Mouse (Mus musculus): ENCODE data around the gene Taok1. TPM values are rescaled to one million over a fixed set of nuclear protein-coding genes. Genes with fewer than 3 reads are reported as not detected.

Gene Taok1
- polyA plus RNA-seq, 1 experiment from 2014 or later: 13.9 TPM

DNA sequence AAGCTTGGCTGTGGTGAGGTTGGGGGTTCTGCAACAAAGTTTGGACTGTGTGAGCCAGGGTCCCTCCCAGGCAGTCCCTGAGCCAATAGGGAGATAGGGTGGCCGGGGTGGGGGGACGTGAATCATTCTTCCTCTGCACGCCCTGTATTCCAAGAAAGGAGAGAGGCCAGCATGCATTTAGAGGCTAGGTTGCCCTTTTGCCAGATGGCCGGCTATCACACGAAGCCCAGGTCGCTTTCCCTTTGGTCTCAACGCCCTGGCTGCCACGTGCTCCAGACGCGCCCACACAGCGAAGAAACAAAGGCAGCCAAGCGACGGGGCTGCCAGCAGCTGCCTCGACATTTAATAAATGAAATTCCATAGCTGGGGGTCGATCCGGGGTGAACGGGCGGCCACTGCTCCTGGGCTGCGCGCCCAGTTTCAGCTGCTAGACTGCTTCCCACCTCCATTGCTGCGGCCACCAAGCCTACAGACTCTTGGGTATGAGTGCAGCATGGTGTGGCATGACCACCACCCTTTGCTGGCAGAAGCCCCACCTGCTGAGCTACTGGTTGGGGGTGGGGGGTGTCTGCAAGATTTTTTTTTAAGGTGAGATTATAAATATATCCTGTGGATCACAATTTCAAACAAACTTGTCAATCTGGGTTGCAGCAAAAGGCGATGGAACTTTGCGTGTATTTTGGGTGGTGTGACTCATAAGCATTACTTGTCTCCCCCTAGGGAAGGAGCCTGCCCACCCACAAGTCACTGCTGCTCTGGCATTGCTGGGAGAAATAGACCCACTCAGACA is 115.9 kb downstream of the Taok1 start:
- H3K36me3 ChIP-seq: 0 out of 2 replicates have a peak, but pooled peaks cover 2% of the 10 kb centered on the region
- 0 out of 2 replicates have a peak, but pooled peaks cover 9% of the 10 kb centered on the region for H3K27me3 ChIP-seq (ENCODE audit: low read depth, poor library complexity, severe bottlenecking)
- peak overlapping the region; percentile 93 for H3K27ac ChIP-seq (replicated peaks)
- WGBS: under 1% methylated on average over 23 of the region's 23 CpGs
- DNase-seq (ENCODE audit: low spot score): peak; percentile 83
- peak overlapping the region; percentile 81 for H3K4me3 ChIP-seq
- H3K9me3 ChIP-seq (replicated peaks): no peaks in the 10 kb centered on the region
- H3K4me1 ChIP-seq: peaks cover 91% of the 10 kb centered on the region

GRCm38 (mm10) chr11:77491123-77491501 is 116.5 kb downstream of the Taok1 start:
- Histone ChIP-seq H3K27me3 (ENCODE audit: low read depth, poor library complexity, severe bottlenecking) (0 out of 2 replicates have a peak, but pooled peaks cover 9% of the 10 kb centered on the region), H3K27ac (replicated peaks) (peak overlapping the region; percentile 93), H3K36me3 (0 out of 2 replicates have a peak, but pooled peaks cover 3% of the 10 kb centered on the region), H3K9me3 (replicated peaks) (no peaks in the 10 kb centered on the region), H3K4me3 (peak overlapping the region; percentile 81), H3K4me1 (peaks cover 92% of the 10 kb centered on the region)
- 2% methylated on average over 13 of the region's 13 CpGs for WGBS
- DNase-seq (ENCODE audit: low spot score): peak; percentile 98

DNA sequence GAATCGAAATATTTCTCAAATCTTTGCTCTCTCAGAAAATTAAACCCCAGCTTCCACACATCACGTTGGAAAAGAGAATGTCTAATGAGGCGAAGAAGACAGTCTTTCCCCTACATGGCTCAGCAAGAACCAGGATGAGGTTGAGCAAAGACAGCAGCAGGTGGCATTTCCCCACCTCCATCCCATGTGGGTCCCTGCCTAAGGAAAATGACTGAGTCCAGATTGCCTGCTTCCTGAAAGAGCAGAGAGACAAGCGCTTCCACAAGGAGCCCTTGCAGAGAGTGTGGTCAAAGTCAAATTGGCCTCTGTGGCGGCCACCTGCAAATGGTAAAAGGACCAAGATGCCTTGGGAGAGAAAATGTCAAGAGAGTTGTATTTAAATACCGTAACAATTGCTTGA is 117.2 kb downstream of the Taok1 start:
- 0 out of 2 replicates have a peak, but pooled peaks cover 9% of the 10 kb centered on the region for H3K27me3 ChIP-seq (ENCODE audit: low read depth, poor library complexity, severe bottlenecking)
- peaks cover 92% of the 10 kb centered on the region for H3K4me1 ChIP-seq
- WGBS: 72% methylated on average over 6 of the region's 6 CpGs
- H3K4me3 ChIP-seq: peak overlapping the region; percentile 81
- peak overlapping the region; percentile 94; the same call in 1 of the 2 replicates for H3K27ac ChIP-seq (replicated peaks)
- DNase-seq (ENCODE audit: low spot score): no peak
- H3K36me3 ChIP-seq: 0 out of 2 replicates have a peak, but pooled peaks cover 3% of the 10 kb centered on the region
- no peaks in the 10 kb centered on the region for H3K9me3 ChIP-seq (replicated peaks)

GRCm38 (mm10) chr11:77489591-77490235 is 117.9 kb downstream of the Taok1 start, which contains the start of gene Ankrd13b:
TSS of gene Ankrd13b (minus strand) at chr11:77489678.
- DNase-seq (ENCODE audit: low spot score): peak; percentile 86
- no peaks in the 10 kb centered on the region for H3K9me3 ChIP-seq (replicated peaks)
- H3K4me3 ChIP-seq: peak within 1 kb of the TSS; percentile 81
- WGBS: 2% methylated on average over 86 of the region's 87 CpGs
- H3K27ac ChIP-seq (replicated peaks): peak within 1 kb of the TSS; percentile 94
- 0 out of 2 replicates have a peak, but pooled peaks cover 3% of the 10 kb centered on the region for H3K36me3 ChIP-seq
- H3K4me1 ChIP-seq: peaks cover 91% of the 10 kb centered on the region
- 0 out of 2 replicates have a peak, but pooled peaks cover 9% of the 10 kb centered on the region for H3K27me3 ChIP-seq (ENCODE audit: low read depth, poor library complexity, severe bottlenecking)

DNA sequence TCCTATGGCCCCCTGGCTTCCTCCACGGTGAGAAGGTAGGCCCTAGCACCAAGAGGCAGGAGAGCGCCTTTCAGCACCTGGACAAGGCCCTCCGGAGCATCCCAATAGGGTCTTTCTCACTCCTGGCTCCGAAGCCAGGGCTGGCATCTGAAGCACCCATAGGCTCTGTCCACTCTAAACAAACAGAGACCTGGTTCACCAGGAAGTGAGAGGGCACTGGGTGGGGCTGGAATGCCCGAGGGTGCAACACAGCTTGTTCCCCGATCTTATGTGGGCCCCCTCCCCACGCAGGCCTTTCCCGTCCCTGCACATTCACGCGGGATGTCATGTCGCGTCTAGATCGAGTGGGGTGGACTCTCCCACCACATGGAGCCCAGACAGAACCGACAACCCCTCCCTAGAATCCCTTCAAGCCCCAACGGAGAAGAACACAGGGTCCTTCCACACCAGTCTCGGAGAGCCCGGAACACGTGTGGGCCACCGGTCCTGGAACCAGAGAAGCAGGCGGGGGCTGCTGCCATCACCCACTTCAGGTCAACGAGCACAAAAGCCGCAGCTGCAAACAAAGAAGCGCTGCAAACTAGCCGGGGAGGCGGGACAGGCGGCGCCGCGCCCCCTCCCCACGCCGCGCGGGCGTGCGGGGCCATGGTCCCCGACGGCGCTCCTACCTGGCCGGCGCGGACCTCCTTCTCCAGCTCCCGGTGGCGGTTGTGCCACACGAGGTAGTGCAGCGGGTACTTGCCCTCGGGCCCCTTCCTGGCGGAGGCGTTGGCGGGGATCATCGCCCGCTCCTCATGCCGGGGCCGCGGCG is 118.6 kb downstream of the Taok1 start:
- H3K27ac ChIP-seq (replicated peaks): peak overlapping the region; percentile 94
- H3K4me1 ChIP-seq: peaks cover 83% of the 10 kb centered on the region
- 2% methylated on average over 55 of the region's 55 CpGs for WGBS
- H3K36me3 ChIP-seq: 0 out of 2 replicates have a peak, but pooled peaks cover 3% of the 10 kb centered on the region
- no peaks in the 10 kb centered on the region for H3K9me3 ChIP-seq (replicated peaks)
- DNase-seq (ENCODE audit: low spot score): peak; percentile 46
- H3K27me3 ChIP-seq (ENCODE audit: low read depth, poor library complexity, severe bottlenecking): 0 out of 2 replicates have a peak, but pooled peaks cover 9% of the 10 kb centered on the region
- peak overlapping the region; percentile 81 for H3K4me3 ChIP-seq

DNA sequence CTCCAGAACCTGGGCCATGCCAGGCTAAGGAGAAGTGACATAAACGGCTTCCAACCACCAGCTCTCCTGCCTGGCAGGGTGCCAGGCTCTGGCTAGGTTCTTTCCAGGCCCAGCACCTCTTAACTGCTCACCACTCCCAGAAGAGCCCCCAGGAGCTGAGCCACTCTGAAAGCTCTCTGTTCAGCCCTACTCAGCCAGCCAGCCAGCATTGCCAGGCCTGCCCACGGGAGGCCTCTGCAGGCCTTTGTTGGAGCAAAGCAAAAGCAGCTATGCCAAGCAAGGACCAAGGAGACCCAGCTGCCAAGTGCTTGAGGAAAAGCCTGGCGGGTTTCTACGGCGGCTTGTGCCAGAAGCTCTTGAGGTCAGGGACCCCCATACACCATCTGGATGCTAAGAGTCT is 120.8 kb downstream of the Taok1 start:
- Histone ChIP-seq H3K27me3 (ENCODE audit: low read depth, poor library complexity, severe bottlenecking) (0 out of 2 replicates have a peak, but pooled peaks cover 9% of the 10 kb centered on the region), H3K27ac (replicated peaks) (0 out of 2 replicates have a peak overlapping the region, but pooled peaks have one; percentile 4), H3K4me3 (peak overlapping the region; percentile 81; the same call in 1 of the 2 replicates), H3K4me1 (peaks cover 74% of the 10 kb centered on the region), H3K36me3 (peaks cover 5% of the 10 kb centered on the region; the same call in 1 of the 2 replicates), H3K9me3 (replicated peaks) (no peaks in the 10 kb centered on the region)
- 83% methylated on average over 5 of the region's 5 CpGs for WGBS
- no peak for DNase-seq (ENCODE audit: low spot score)

GRCm38 (mm10) chr11:77485229-77485628 is 122.4 kb downstream of the Taok1 start:
- H3K36me3 ChIP-seq: peaks cover 7% of the 10 kb centered on the region; the same call in 1 of the 2 replicates
- peaks cover 59% of the 10 kb centered on the region for H3K4me1 ChIP-seq
- no peak overlapping the region for H3K4me3 ChIP-seq
- WGBS: 71% methylated on average over 6 of the region's 6 CpGs
- H3K9me3 ChIP-seq (replicated peaks): no peaks in the 10 kb centered on the region
- no peak overlapping the region for H3K27ac ChIP-seq (replicated peaks)
- H3K27me3 ChIP-seq (ENCODE audit: low read depth, poor library complexity, severe bottlenecking): 0 out of 2 replicates have a peak, but pooled peaks cover 1% of the 10 kb centered on the region
- DNase-seq (ENCODE audit: low spot score): no peak

DNA sequence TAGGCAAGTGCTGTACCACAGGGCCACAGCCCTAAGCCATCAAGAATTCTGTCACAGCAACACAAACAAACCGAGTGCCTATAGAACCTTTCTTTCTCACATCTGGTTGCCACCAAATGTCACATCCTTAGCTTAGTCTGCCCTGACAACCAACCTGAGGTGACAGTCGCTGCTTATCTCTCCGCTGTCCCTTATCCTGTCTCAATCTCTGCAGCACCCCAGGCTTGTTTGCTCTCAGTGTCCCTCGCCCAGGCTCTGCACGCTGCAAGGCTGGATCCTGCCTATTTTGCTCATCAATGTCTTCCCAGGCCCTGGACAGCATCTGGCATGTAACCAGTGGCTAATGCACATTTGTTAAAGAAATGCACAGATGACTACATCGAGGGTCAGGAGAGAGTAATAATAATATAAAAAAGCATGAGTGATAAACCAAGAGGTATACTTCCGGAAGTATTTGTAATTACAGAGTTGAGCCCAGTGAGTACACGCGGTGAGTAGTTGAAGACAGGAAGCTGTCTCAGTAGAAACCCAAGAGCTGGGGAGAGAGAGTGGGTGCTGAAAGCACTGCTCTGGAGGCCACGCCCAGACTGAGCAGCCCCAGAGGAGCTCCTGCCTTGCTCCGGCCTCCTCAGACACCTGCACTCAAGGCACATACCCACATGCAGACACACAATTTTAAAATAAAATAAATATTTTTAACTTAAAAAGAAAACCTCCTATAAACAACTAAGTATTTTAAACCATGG is 123.9 kb downstream of the Taok1 start:
- Histone ChIP-seq H3K4me3 (no peak overlapping the region), H3K4me1 (peaks cover 47% of the 10 kb centered on the region), H3K36me3 (peaks cover 7% of the 10 kb centered on the region; the same call in 1 of the 2 replicates), H3K27me3 (ENCODE audit: low read depth, poor library complexity, severe bottlenecking) (no peaks in the 10 kb centered on the region), H3K9me3 (replicated peaks) (no peaks in the 10 kb centered on the region), H3K27ac (replicated peaks) (no peak overlapping the region)
- no peak for DNase-seq (ENCODE audit: low spot score)
- WGBS: 77% methylated on average over 11 of the region's 11 CpGs

- Histone ChIP-seq H3K27me3 (ENCODE audit: low read depth, poor library complexity, severe bottlenecking) (no peaks in the 10 kb centered on the region), H3K36me3 (peaks cover 7% of the 10 kb centered on the region; the same call in 1 of the 2 replicates), H3K4me1 (peaks cover 41% of the 10 kb centered on the region), H3K27ac (replicated peaks) (no peak overlapping the region), H3K4me3 (no peak overlapping the region), H3K9me3 (replicated peaks) (no peaks in the 10 kb centered on the region)
- no peak for DNase-seq (ENCODE audit: low spot score)
- WGBS: 77% methylated on average over 3 of the region's 3 CpGs
Measured at GRCm38 (mm10) chr11:77483043-77483442, 124.6 kb downstream of the Taok1 start.

Measured in midbrain, embryonic 10.5 days (tissue).